ENCODE assay signal across 10 mouse cellular contexts in genomic region chr17:34643944-34644343, GRCm38 (mm10). TPM values are rescaled to one million over a fixed set of nuclear protein-coding genes. Genes with fewer than 3 reads are reported as not detected.
DNase-seq lines count a peak whose midpoint lies in the region; ATAC-seq lines count a peak whose summit lies in the region.
"Had no signal": no experiment of that assay in that cellular context is flagged by ENCODE, and none has a peak within 500 bp of the region (broad histone marks: within the 10 kb centered on the region; RNA-seq: fewer than 3 reads in every experiment).

No protein-coding gene starts in this region.

- H3K9ac ChIP-seq in forebrain, embryonic 13.5 days, result no peak overlapping the region
- no peak overlapping the region for H3K9ac ChIP-seq in forebrain, embryonic 11.5 days (ENCODE audit: low read length)

- 0 out of 2 replicates have a peak overlapping the region, but pooled peaks have one; percentile 37 for H3K27ac ChIP-seq in forebrain, embryonic 13.5 days
- no peak overlapping the region for H3K27ac ChIP-seq in forebrain, embryonic 11.5 days (ENCODE audit: low read depth, low read length)

- H3K9me3 ChIP-seq in forebrain, embryonic 13.5 days (replicated peaks), result no peaks in the 10 kb centered on the region
- H3K9me3 ChIP-seq in forebrain, embryonic 11.5 days (ENCODE audit: control insufficient read depth, low read length), result no peaks in the 10 kb centered on the region

- H3K27me3 ChIP-seq in forebrain, embryonic 13.5 days, result no peaks in the 10 kb centered on the region
- no peaks in the 10 kb centered on the region for H3K27me3 ChIP-seq in forebrain, embryonic 11.5 days (ENCODE audit: control insufficient read depth, insufficient read depth, low read length)

- H3K4me3 ChIP-seq in forebrain, embryonic 13.5 days, result no peak overlapping the region
- H3K4me3 ChIP-seq in forebrain, embryonic 11.5 days (ENCODE audit: low read depth, low read length), result no peak overlapping the region

- WGBS in forebrain, embryonic 13.5 days, result 87% methylated on average over 10 of the region's 10 CpGs
- WGBS in forebrain, embryonic 11.5 days, result 86% methylated on average over 10 of the region's 10 CpGs

- H3K4me2 ChIP-seq in forebrain, embryonic 13.5 days, result no peak overlapping the region
- no peak overlapping the region for H3K4me2 ChIP-seq in forebrain, embryonic 11.5 days (ENCODE audit: low read depth, low read length, severe bottlenecking)

- intact Hi-C loops in left cerebral cortex, postnatal 25 days (cut with DNase I), result no loop called here

- ATAC-seq in forebrain, embryonic 13.5 days, result no peak
- ATAC-seq in forebrain, embryonic 11.5 days (replicated peaks; ENCODE audit: low FRiP score), result no peak

- H3K36me3 ChIP-seq in forebrain, embryonic 13.5 days (ENCODE audit: poor library complexity, severe bottlenecking), result peaks cover 6% of the 10 kb centered on the region
- H3K36me3 ChIP-seq in forebrain, embryonic 11.5 days (ENCODE audit: control insufficient read depth, insufficient read depth, low read length), result no peaks in the 10 kb centered on the region

- peaks cover 43% of the 10 kb centered on the region for H3K4me1 ChIP-seq in forebrain, embryonic 13.5 days
- H3K4me1 ChIP-seq in forebrain, embryonic 11.5 days (replicated peaks; ENCODE audit: control insufficient read depth, insufficient read depth, low read length), result peaks cover 18% of the 10 kb centered on the region

- DNase-seq in forebrain, embryonic 11.5 days (ENCODE audit: low spot score), result no peak
- DNase-seq in left cerebral cortex, postnatal 25 days (ENCODE audit: low spot score in 2 of 2), result peak; percentile 28 to 80
- no peak for DNase-seq in left cerebral cortex, adult 8-10 months (ENCODE audit: low spot score in 2 of 2)
- DNase-seq in cerebellum, postnatal 14 days, result peak; percentile 52 to 67
- peak; percentile 24 for DNase-seq in naive thymus-derived CD4-positive, alpha-beta T cell, adult 2 months (ENCODE audit: low read depth)
- no peak for DNase-seq in right cerebral cortex, adult 18-20 months
- no peak for DNase-seq in gastrocnemius, adult 18-20 months (ENCODE audit: low spot score)

RNA-seq across cellular contexts. Expression of gene Fkbpl, which starts 0.6 kb away (rescaled TPM):
- 14.7 and 16.1 TPM in 2 replicates for polyA plus RNA-seq in forebrain, embryonic 13.5 days (2015; fragmentation: Nextera tagmentation; extraction: Ambion mirVana)
- 14.5 and 18.2 TPM in 2 replicates for polyA plus RNA-seq in forebrain, embryonic 11.5 days (2014; fragmentation: Nextera tagmentation; extraction: Ambion mirVana)
- 10 to 100 TPM; 12.0 to 17.0 TPM for total RNA-seq in left cerebral cortex, postnatal 25 days (2021)
- 10 to 100 TPM; 12.5 to 16.7 (median 14.8) TPM for total RNA-seq in left cerebral cortex, adult 8-10 months (2022)
- total RNA-seq in gastrocnemius, adult 18-20 months (2021), result 1 to 10 TPM; 5.7 to 6.0 TPM

RNA-seq across cellular contexts. Expression of gene Atf6b, which starts 3.0 kb away (rescaled TPM):
- polyA plus RNA-seq in forebrain, embryonic 13.5 days (2015; fragmentation: Nextera tagmentation; extraction: Ambion mirVana), result 95.9 and 105 TPM in 2 replicates
- 79.5 and 82.9 TPM in 2 replicates for polyA plus RNA-seq in forebrain, embryonic 11.5 days (2014; fragmentation: Nextera tagmentation; extraction: Ambion mirVana)
- 10 to 100 TPM; 72.7 to 72.8 TPM for total RNA-seq in left cerebral cortex, postnatal 25 days (2021)
- total RNA-seq in left cerebral cortex, adult 8-10 months (2022), result 10 to 100 TPM; 46.3 to 56.8 (median 53.7) TPM
- total RNA-seq in gastrocnemius, adult 18-20 months (2021), result 1 to 10 TPM; 5.9 to 7.9 TPM

RNA-seq across cellular contexts. Expression of gene Prrt1, which starts 14.6 kb away (rescaled TPM):
- polyA plus RNA-seq in forebrain, embryonic 13.5 days (2015; fragmentation: Nextera tagmentation; extraction: Ambion mirVana), result 2.8 and 6.0 TPM in 2 replicates
- 2.4 and 2.7 TPM in 2 replicates for polyA plus RNA-seq in forebrain, embryonic 11.5 days (2014; fragmentation: Nextera tagmentation; extraction: Ambion mirVana)
- 100 to 1,000 TPM; 171 to 183 TPM for total RNA-seq in left cerebral cortex, postnatal 25 days (2021)
- total RNA-seq in left cerebral cortex, adult 8-10 months (2022), result 100 to 1,000 TPM in 3 of 4 experiments, 10 to 100 TPM in 1; 90.1 to 149 (median 116) TPM
- total RNA-seq in gastrocnemius, adult 18-20 months (2021), result under 1 TPM; 0.30 to 0.38 TPM
- polyA plus RNA-seq: C2C12; liver, embryonic 16.5 days had no signal

RNA-seq across cellular contexts. Expression of gene Ppt2, which starts 15.6 kb away (rescaled TPM):
- polyA plus RNA-seq in forebrain, embryonic 13.5 days (2015; fragmentation: Nextera tagmentation; extraction: Ambion mirVana), result 15.9 and 19.7 TPM in 2 replicates
- polyA plus RNA-seq in forebrain, embryonic 11.5 days (2014; fragmentation: Nextera tagmentation; extraction: Ambion mirVana), result 26.4 and 29.0 TPM in 2 replicates
- 10 to 100 TPM; 45.8 to 46.4 TPM for total RNA-seq in left cerebral cortex, postnatal 25 days (2021)
- total RNA-seq in left cerebral cortex, adult 8-10 months (2022), result 10 to 100 TPM; 38.1 to 48.6 (median 45.4) TPM
- total RNA-seq in gastrocnemius, adult 18-20 months (2021), result 10 to 100 TPM; 36.0 to 38.3 TPM

RNA-seq across cellular contexts. Expression of gene Tnxb, which starts 26.4 kb away (rescaled TPM):
- 0.01 and 0.05 TPM in 2 replicates for polyA plus RNA-seq in forebrain, embryonic 13.5 days (2015; fragmentation: Nextera tagmentation; extraction: Ambion mirVana)
- 0.03 TPM in 1 of 2 replicates, not detected in the other for polyA plus RNA-seq in forebrain, embryonic 11.5 days (2014; fragmentation: Nextera tagmentation; extraction: Ambion mirVana)
- total RNA-seq in left cerebral cortex, postnatal 25 days (2021), result 1 to 10 TPM; 1.2 to 1.6 TPM
- total RNA-seq in left cerebral cortex, adult 8-10 months (2022), result 1 to 10 TPM; 2.5 to 3.1 (median 2.8) TPM
- total RNA-seq in gastrocnemius, adult 18-20 months (2021), result 10 to 100 TPM; 28.3 to 32.8 TPM

Comparison
In these comparisons a context has a peak if more than half of its experiments do, and no peak if none do; other contexts are left out.
1. DNase-seq: peak in left cerebral cortex, postnatal 25 days (2 of 2), cerebellum, postnatal 14 days (2 of 2) and naive thymus-derived CD4-positive, alpha-beta T cell, adult 2 months (single experiment); none in forebrain, embryonic 11.5 days (single experiment), left cerebral cortex, adult 8-10 months (0 of 2), right cerebral cortex, adult 18-20 months (single experiment) and gastrocnemius, adult 18-20 months (single experiment).
2. RNA of gene Atf6b, which starts 3.0 kb away (total RNA-seq): 72.7 to 72.8 TPM in left cerebral cortex, postnatal 25 days and 46.3 to 56.8 TPM in left cerebral cortex, adult 8-10 months; 5.9 to 7.9 TPM in gastrocnemius, adult 18-20 months; every median in the first group is over 4 times any median in the second.
3. RNA of gene Prrt1, which starts 14.6 kb away (total RNA-seq): 171 to 183 TPM in left cerebral cortex, postnatal 25 days and 90.1 to 149 TPM in left cerebral cortex, adult 8-10 months; 0.30 to 0.38 TPM in gastrocnemius, adult 18-20 months; every median in the first group is over 10 times any median in the second.